Mouse (Mus musculus) G1E (cell line): ENCODE data around the gene Top1.

Experiments used
- CTCF ChIP-seq: IDR thresholded peaks from 2 replicates; pipeline ENCODE4 v1.5.1; 2012; ENCODE audit warnings: low read depth, low read length, inconsistent platforms, mixed read lengths
- GATA1 ChIP-seq: IDR thresholded peaks from 2 replicates; pipeline ENCODE4 v1.6.1; 2012; ENCODE audit warnings: borderline replicate concordance, low read length, inconsistent platforms, mixed read lengths

DNA sequence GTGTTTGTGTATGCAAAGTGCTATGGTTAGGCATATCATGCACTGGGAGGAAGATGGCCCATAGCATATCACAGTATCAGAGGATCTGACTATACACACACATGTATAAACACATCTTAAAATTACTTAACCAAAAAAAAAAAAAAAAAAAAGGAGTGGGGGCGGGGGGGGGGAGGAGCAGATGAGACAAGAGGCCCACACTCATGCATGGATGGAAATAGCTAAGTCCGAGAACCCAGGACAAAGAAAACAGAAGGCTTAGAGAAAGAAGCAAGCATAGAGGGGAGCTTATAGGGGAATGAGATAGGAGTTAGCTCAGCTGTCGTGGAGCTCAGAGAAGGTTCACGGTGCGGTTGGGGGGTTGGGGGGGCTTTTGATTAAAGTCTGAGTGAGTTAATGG lies 17.6 kb upstream of the Top1 start:
- TF ChIP-seq GATA1 = no peak
- TF ChIP-seq CTCF = no peak
